Mouse (Mus musculus) right cerebral cortex, adult 18-20 months (tissue): ENCODE data around the gene Gm21976.

Experiments used
- DNase-seq: peaks from one replicate; pipeline ENCODE4 v3.0.0; 2022; ENCODE audit warnings: mixed read lengths

The Gm21976 gene

GRCm38 (mm10) chr13:98354871-98355558, 75.3 kb downstream of the Gm21976 start:
- no peak for DNase-seq

- DNase-seq = no peak
These were observed 75.9 kb downstream of the Gm21976 start for GRCm38 (mm10) chr13:98355559-98356111.

GRCm38 (mm10) chr13:98356176-98356972, 76.7 kb downstream of the Gm21976 start:
- DNase-seq = no peak
